Mouse (Mus musculus): ENCODE measurements around the gene Atp13a1.
A peak's percentile ranks its signal among the peaks of the same experiment; 100 is the strongest.

The Atp13a1 gene

GRCm38 (mm10) chr8:69801796-69802195, 10.8 kb downstream of the Atp13a1 start:
- DNase-seq = peak in 1 of 2 experiments; percentile 9

GRCm38 (mm10) chr8:69802216-69802615, 11.3 kb downstream of the Atp13a1 start:
- no peak for DNase-seq

GRCm38 (mm10) chr8:69803366-69803765, 12.4 kb downstream of the Atp13a1 start:
- DNase-seq = peak in 1 of 2 experiments; percentile 17

- DNase-seq = no peak
Measured at GRCm38 (mm10) chr8:69804537-69804936, 13.6 kb downstream of the Atp13a1 start.

- DNase-seq = peak in 1 of 2 experiments; percentile 19
Measured at GRCm38 (mm10) chr8:69805086-69805485, 14.1 kb downstream of the Atp13a1 start.

DNA sequence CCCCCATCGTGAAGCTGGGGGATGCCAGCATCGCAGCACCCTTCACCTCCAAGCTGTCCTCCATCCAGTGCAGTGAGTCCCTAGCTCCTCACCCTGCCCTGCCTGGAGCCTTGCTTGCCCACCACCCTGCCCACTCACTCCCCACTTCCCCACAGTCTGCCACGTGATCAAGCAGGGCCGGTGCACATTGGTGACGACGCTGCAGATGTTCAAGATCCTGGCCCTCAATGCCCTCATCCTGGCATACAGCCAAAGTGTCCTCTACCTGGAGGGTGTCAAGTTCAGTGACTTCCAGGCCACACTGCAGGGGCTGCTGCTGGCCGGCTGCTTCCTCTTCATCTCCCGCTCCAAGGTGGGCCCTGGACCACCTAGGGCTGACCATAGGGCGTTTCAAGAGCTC, 14.5 kb downstream of the Atp13a1 start:
- DNase-seq = no peak

DNA sequence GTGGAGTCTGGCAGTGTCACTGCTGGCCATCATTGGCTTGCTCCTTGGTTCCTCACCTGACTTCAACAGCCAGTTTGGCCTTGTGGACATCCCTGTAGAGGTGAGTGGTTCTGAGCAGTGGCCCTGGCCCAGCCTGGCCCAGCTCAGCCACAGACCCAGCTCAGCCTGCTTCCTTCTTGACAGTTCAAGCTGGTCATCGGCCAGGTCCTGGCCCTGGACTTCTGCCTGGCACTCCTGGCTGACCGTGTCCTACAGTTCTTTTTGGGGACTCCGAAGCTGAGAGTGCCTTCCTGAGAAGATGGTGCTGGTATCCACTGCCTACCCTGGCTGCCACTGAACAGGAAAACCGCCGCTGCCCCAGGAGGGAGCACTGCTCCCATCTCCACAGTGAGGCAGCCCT, 16.3 kb downstream of the Atp13a1 start:
- DNase-seq = peak in 1 of 2 experiments; percentile 21

GRCm38 (mm10) chr8:69808094-69808863, 17.3 kb downstream of the Atp13a1 start, which contains the start of gene Gmip:
Gene Gmip, plus strand, starts transcription at chr8:69808679.
- DNase-seq = peak; percentile 85 to 90

DNA sequence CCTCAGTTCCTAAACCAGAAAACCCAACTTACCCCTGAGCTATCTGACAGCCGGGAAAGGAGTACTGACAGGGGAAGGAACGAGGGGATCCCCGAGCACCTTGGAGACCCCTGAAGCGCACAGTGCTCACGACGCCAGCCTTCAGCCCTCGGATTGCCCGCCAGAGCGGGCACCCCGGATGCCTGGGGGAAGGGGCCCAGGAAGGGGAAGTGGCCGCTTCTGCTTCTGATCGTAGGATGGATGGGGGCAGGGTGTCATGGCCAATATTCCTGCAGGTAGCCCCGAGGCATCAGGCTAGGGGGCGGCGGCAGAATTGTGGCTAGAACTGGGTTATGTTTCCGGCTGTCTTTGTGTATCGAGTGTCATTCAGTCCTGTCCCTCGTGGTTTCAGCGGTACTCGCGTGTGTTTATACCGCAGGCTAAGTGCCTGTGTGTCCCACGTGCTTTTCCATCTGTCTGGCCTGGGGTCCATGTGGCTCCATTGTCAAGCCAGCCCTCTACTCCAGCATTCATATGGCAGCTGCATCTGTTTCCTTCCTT, 18.0 kb downstream of the Atp13a1 start:
- peak; percentile 41 to 49 for DNase-seq

DNA sequence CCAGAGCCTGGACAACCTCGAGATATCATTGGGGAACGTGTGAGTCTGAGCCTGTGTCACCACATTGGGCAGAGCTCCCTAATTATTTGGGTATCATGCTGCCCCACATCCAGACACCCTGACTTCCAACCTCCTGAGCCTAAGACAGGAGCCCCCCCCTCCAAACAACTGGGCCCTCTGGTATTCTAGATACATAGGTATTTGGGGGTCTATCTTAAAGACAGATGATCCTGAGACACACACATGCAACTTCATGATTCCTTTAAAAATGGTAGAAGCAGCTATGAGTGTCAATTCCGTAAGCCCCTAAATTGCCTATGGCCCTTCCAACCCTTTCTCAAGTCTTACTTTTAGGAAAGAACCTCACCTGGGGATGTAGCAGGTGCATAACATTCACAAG, 18.9 kb downstream of the Atp13a1 start:
- DNase-seq = peak in 1 of 2 experiments; percentile 7

GRCm38 (mm10) chr8:69814881-69815280, 23.9 kb downstream of the Atp13a1 start:
- no peak for DNase-seq

DNA sequence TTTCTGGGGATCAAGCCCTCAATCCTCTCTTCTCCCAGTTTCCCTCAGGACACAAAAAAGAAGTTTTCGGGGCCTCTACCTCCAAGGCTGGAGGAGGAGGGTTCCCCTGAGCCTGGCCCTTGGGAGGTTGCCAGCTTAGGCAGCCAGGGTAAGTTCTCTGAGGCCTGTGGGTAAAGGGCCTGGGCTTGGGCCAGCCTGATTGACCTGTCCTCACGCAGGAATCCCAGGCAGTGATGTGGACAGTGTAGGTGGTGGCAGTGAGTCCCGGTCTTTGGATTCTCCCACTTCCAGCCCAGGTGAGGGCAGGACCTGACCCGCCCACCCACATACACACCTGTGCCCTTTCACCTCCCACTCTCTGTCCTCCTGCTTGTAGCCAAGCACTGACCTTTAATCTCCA, 24.4 kb downstream of the Atp13a1 start:
- no peak for DNase-seq

DNA sequence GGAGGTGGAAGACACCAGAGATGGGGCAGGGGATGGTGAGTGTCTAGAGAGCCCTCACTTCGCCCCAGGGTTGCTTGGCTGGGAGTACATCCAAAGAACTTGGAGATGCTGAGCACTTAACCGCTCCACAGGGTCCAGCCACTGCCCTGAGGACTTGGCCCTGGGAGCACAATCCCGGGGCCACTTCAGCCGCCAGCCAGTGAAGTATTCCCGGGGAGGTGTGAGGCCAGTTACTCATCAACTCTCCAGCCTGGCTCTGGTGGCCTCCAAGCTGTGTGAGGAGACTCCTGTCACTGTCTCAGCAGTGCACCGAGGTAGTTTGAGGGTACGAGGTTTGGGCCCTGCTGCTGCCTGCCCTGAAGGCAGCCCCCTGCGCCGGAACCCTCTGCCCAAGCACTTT, 29.5 kb downstream of the Atp13a1 start:
- no peak for DNase-seq

DNA sequence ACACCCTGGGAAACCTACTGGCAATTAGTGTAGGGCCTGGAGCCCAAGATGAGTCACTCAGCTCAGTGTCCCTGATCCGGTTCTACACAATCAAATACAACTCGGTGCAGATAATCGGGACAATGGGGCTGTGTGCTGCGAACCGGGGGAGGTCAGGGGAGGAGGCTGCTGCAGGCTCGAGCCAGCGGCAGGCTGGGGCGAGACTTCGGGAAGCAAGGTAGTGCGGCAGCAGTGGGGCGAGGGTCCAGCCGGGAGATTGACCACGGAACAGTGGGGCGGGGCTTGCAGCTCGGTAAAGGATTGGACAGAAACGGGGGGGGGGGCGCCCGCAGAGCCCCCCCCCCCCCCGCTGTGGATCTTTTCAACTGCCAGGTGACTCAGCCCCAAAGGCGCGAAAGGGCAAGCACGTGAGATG, 31.0 kb downstream of the Atp13a1 start:
- DNase-seq = peak; percentile 32 to 54

DNA sequence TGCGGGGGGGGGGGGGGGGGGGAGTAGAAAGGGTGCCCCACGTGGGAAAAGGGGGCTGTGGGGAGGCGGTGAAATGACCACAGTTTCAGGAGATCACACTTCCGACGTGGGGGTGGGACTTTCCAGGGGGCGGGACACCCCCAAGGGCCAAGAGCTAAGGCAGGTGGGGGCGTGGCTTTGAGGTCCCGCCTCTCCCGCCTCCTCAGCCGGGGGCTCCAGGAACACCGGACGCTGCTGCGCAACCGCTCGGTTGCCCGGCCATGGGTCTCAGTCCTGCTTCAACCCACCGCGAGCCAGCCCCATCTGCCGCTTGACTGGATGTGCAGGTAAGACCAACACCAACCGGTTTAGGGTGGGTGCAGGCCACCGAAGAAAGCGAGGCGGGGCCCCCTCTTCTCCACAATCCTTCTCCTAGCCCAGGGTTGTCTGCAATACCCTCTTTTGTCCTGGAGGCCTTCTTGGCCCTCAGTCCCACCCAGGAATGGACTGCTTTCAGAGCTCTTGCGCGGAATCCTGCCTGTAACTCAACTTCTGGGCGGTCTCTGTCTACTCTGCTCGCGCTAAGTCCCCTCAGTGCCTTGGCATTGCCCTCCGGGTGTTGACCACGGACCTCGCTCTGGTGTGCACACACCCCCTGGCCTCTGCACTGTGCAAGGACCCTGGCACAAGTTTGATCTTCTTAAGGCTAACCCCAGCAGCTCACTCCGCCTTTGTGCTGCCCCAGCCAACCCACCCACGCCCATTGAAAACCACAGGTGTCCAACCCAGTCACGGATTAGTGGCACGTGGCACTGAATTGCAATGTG, 31.6 kb downstream of the Atp13a1 start, which contains the start of gene Lpar2:
TSS of gene Lpar2 (plus strand) at position 44 of the 806 bp plus-strand sequence.
- peak; percentile 67 to 82 for DNase-seq

DNA sequence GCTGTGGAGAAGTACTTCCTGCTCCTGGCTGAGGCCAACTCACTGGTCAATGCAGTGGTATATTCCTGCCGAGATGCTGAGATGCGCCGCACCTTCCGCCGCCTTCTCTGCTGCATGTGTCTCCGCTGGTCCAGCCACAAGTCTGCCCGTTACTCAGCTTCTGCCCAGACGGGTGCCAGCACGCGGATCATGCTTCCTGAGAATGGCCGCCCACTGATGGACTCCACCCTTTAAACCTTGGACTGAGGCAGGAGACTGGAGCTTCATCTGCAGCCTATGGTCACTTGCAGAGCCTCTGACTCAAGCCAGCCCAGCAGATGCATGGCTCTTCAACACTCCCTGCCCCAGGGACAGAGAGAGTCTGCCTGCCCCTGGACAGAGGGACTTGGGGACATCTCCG, 35.4 kb downstream of the Atp13a1 start:
- DNase-seq = no peak

DNA sequence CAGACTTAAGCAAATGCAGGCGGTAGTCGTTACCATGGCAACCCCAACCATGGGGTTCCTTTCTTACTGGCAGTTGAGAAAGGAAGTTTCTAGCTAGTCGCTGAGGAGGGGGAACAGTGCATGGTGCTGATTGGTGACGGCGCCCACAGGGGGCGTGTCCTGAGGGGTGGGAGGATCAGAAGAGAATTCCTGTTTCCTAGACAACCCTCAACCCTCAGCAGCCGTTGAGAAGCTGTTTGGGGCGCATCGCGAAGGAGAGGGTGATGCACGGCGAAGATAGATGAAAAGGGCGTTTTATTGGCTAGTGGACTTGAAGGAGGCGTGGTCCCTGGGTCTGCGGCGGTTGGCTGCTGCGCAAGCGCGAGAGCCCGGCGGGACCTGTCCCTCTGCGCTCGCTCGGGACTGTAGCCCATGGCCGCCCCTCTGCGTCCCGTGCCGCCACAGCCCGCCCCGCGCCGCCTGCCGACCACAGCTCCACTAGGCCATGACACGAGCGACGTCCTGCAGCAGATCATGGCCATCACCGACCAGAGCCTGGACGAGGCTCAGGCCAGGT, 41.4 kb downstream of the Atp13a1 start, which contains the start of gene Pbx4:
TSS of gene Pbx4 (plus strand) at position 194 of the 556 bp plus-strand sequence.
- DNase-seq = peak; percentile 85 to 88

DNA sequence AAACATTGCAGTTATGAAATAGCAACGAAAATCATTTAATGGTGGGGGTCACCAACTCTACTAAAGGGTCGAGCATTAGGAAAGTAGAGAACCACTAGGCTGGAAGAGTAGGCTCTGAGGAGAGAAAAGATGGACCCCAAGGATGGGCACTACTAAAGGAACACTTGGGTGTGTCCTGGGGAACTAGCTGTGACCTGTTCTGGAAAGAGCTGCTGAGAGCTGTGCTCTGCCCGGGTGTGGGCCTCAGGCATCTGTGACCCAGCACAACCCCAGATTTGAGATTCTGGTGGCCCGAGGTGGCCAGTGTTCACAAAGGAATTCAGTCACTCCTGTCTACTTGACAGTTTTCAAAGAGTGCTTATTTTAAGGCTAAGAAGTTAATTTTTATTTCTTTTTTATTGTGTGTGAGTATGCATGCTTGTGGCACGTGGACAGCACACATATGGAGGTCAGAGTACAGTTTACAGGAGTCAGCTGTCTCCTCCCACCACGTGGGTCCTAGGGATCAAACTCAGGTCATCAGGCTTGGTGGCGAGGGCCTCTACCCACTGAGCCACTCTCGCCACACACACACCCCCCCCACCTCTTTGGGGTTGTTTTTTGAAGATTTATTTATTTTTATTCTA, 46.2 kb downstream of the Atp13a1 start:
- no peak for DNase-seq

- DNase-seq = peak in 1 of 2 experiments; percentile 67
Measured at GRCm38 (mm10) chr8:69847167-69848065, 56.5 kb downstream of the Atp13a1 start.

DNA sequence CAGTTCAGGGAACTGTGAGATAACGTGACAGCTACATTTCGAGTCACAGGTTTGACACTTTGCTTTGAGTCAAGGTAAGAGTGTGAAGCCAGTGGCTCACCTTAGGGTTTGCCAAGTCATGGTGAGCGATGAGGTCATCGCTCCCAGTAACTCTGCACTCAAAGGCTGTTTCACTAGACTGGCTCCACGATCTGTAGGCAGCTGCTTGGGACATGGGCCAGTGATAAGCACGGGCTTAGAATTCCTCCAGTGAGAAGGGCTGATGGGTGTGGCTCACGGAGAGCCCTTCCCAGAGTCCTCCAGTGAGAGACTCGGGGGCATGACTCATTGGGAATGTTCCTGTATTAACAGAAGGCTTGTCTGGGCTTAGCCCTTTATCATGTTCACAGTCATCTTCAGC, 58.0 kb downstream of the Atp13a1 start:
- DNase-seq = peak; percentile 56 to 83

DNA sequence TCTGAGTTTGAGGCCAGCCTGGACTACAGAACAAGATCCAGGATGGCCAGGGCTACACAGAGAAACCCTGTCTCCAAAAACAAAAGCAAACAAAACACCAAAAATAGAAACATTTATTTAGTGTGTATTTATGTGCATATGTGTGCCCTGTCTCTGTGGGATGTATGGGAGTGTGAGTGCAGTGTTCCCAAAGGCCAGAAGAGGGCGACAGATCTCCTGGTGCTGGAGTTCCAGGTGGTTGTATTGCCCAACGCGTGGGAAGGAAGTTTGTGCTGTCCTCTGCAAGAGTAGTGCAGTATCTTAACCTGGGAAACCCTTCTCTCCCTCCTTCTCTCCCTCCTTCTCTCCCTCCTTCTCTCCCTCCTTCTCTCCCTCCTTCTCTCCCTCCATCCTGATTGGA, 58.9 kb downstream of the Atp13a1 start:
- no peak for DNase-seq

Measured in lung, postnatal 4 days (tissue).